Mouse (Mus musculus) lung, postnatal 0 days (tissue): ENCODE data around the gene Fndc5.

Experiments
- CTCF ChIP-seq: IDR thresholded peaks from 2 replicates; pipeline ENCODE4 v1.5.1; 2016; ENCODE audit warnings: antibody characterized with exemption, mild to moderate bottlenecking
- EP300 ChIP-seq: IDR thresholded peaks from 2 replicates; pipeline ENCODE4 v1.6.1; 2016; ENCODE audit warnings: antibody characterized with exemption, mild to moderate bottlenecking, control low read depth

DNA sequence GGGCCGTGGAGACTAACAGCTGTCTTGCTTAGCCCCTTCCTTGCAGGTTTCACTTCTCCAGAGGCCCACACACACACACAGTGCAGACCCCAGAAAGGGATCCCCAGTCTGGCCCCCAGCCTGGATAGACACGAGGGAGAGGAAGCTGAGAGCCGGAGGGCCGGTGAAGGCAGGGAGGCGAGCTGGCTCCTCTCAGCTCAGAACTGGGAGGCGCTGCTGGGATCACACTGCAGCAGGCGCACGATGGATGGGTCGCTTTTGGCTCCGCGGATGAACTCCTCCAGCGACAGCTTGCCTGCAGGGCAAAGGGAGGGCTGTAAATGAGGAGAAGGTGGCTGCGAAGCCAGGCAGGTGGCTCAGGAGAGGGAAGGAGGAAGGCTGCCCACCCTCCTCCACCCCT, 24.6 kb upstream of the Fndc5 start:
- TF ChIP-seq CTCF (no peak), EP300 (no peak)
